Mouse (Mus musculus) left cerebral cortex, postnatal 14 days (tissue): ENCODE data around the gene Sdf2l1. TPM values are rescaled to one million over a fixed set of nuclear protein-coding genes. Genes with fewer than 3 reads are reported as not detected.
"Not testable (repeated sequence)": the region's sequence is repeated elsewhere in the genome, so short reads cannot be mapped to it uniquely, and the experiment has no call there.

Source experiments
- DNase-seq, 2 experiments: peaks; one replicate each; pipeline ENCODE4 v3.0.0; 2021 to 2022; ENCODE audit warnings: low spot score in 2 of 2, mixed read lengths in 1 of 2
- intact Hi-C: fragments of 180-260 bp; cut with DNase I; formaldehyde crosslinking; loops from one replicate; pipeline ENCODE4 v1.15.1; 2025
- long read RNA-seq, 2 experiments: library from polyadenylated mRNA; stranded (forward); transcript quantifications; one replicate each; pipeline ENCODE4 v2.0.0; 2021
- total RNA-seq, 2 experiments: library from RNA; stranded (reverse); gene quantifications; 2 replicates each; pipeline ENCODE4 v1.2.3; 2021

Sdf2l1 gene
- 10 to 100 TPM; 16.8 to 23.1 TPM for total RNA-seq
- long read RNA-seq, experiment 1, transcript Sdf2l1-201 (3 exons, 1,108 nt), result major isoform, 8 of 8 reads
- long read RNA-seq, experiment 1, partial matches to known transcripts, result 0 of 8 reads
- long read RNA-seq, experiment 1, other reads (novel, unspliced or antisense), result 0 of 8 reads
- long read RNA-seq, experiment 2, transcript Sdf2l1-201 (3 exons, 1,108 nt), result major isoform, 15 of 17 reads
- long read RNA-seq, experiment 2, partial matches to known transcripts, result 2 of 17 reads
- long read RNA-seq, experiment 2, other reads (novel, unspliced or antisense), result 0 of 17 reads

DNA sequence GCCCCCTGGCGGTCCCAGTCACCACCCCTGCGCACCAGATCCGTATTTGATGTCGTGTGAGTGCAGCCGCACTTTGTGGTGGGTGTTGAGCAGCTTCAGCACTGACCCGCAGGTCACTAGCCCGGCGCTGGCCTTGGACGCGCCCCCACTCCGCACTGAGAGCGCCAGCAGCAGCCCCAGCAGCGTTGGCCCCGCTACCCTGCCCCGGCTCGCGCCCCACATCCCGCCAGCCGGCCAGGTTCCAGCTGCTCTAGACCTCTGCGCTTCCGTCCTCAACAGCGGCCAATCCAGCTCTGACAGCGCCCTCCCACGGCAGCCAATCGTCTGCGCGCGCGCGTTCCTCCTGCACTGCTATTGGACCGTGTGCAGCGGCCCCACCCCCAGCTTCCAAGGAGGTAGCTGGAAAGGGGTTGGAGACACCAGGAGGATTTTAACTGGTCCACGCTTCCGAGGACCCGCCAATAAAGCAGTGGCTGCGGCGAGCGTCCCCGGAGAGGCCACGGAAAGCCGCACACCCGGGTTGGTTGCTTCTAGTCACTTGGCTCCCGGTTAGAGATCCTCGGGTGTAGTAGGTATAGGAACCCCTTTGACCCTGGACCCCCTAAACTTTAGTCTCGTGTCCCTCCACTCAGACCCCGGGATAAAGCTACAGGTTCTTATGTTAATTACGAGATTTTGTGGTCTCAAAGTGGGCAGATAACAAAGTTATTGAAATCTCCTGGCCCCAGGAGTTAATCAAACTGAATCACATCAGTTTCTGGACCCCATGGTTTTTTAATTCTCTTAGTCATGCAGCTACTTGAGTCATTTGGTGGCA lies at the start of gene Sdf2l1:
Gene Sdf2l1, minus strand, starts transcription at position 295 of the 817 bp plus-strand sequence.
- intact Hi-C loops, result loop anchor here (5.0 kb wide), 1 partner anchor 145 kb away; the partner anchor contains the start of gene Tmem191c
- DNase-seq, result peak; percentile 98

DNA sequence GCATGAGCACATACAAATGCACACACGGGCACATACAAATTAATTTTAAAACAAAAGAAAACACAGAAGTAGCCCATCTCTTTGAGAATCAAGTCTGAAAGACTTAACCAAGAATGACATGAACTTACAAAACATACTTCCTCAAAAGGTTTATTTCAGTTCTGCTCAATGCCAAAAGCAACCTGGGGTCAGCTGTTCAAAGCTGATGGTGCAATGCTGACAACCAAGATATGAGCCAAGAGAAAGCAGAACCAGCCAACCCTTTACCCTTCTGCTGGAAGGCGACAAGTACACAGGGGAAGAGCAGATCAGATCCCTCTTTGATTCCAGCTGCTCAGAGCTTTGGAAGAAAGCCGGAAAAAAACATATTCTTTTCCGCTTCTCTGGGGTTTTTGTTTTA lies 49.2 kb upstream of the Sdf2l1 start:
- intact Hi-C loops, result no loop called here
- peak in 1 of 2 experiments; percentile 20 for DNase-seq

DNA sequence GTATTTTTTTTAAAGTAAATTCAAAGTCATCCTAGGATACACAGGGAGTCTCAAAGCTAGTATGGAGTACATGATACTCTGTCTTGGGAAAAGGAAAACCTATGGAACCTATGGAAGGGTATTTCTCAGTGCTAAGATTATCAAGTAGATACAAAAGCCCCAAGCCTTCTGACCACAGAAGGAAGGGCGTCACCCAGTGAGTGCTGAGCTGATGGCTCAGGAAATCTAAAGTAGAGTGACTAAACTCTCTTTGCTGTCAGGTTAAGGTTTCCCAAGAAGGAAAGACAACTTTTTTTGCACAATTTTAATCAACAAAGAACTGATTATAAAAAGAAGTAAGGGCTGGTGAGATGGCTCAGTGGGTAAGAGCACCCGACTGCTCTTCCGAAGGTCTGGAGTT lies 47.5 kb upstream of the Sdf2l1 start:
- intact Hi-C loops, result no loop called here
- DNase-seq, result no peak

DNA sequence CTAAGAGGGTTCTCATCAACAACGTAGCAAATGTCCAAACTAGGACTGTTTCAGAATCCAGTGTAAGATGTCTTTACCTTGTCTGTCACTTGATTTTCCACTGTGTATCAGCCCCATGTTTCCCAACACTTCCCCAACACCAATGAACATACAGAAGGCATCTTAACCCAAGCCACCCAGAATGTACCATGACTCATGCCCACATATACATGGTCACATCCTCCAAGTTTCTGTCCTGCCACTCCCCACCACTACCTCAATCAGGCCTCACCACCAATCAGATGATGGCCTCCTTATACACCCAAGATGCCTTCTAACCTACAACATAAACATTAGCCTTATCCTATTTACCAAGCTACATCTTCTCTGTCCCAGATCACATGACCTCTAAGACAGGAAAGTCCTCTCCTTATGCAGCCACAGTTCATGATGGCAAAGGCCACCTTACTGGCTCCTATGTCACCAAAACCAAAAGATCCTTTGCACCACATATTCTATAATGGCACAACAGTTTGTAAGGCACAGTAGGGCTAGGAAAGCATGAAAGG lies 45.5 kb upstream of the Sdf2l1 start:
- no peak for DNase-seq

DNA sequence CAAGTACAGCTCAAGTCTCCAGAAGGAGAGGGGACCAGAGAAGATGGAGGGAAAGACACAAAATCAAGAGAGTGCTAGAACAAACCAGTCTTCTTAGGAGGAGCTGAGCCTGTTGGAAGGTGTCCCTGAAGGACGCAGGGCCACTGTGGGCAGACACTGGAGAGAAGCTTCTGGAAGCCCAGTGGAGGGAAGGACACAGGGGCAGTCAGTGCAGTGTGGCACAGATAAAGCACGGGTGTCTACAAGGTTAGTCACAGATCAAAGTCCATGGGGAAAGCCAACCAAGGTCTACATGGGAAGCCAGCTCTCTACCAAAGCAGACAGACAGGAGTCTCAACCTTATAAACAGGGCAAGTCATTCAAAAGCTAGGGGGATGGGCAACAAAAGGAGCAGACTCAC lies 43.6 kb upstream of the Sdf2l1 start:
- no peak for DNase-seq
- intact Hi-C loops, result no loop called here

More for the DNA sequence above, 45.5 kb upstream of the Sdf2l1 start:
- intact Hi-C loops, result no loop called here

DNA sequence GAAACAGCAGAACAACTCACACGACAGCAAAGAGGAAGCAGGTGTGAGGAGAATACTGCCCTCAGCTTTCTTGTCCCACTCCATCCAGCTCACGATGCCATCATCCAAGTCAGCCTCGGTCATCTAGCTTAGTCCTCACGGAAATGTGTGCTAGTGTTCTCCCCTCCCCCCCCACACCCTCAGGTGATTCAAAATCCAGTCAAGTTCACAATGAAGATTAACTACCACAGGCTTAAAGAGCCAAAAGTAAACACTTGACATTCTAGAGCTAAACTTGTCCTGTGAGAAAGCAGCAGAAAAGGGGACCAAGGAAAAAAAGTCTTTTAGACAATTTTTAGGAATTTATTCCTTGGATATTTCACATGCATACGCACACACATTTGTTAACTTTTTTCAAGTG lies 35.9 kb upstream of the Sdf2l1 start:
- DNase-seq, result no peak
- intact Hi-C loops, result no loop called here

DNA sequence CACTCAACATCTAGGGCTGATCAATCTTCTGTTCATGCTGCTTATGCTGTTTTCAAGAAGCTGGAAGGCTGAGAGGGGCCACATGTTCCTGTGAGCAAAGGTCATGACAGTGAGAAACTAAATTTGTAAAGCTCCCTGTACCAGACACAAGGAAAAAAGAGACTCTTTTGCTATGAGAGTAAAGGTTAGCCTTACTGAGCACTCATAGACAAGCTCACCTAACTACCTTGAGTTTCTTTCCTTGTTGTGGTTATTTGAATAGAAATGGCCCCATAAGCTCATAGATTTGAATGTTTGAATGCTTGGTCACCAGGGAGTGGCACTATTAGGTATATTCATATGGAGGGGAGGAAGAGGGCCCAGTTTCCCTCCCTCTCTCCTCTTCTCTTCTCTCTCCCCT lies 35.0 kb upstream of the Sdf2l1 start:
- intact Hi-C loops, result no loop called here
- no peak for DNase-seq

DNA sequence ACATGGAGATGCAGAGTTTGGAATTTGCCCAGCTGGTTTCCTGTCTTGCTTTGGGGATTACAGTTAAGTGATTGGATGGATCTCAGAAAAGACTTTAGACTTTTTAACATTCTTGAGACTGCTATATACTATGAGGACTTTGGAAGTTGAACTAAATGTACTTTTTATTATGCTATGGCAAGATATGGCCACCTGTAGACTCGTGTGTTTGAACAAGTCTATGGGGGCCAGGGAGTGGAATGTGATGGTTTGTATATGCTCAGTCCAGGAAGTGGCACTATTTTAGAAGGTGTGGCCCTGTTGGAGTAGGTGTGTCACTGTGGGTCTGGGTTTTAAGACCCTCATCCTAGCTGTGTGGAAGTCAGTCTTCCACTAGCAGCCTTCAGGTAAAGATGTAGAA lies 33.3 kb upstream of the Sdf2l1 start:
- intact Hi-C loops, DNase-seq: not testable (repeated sequence)

DNA sequence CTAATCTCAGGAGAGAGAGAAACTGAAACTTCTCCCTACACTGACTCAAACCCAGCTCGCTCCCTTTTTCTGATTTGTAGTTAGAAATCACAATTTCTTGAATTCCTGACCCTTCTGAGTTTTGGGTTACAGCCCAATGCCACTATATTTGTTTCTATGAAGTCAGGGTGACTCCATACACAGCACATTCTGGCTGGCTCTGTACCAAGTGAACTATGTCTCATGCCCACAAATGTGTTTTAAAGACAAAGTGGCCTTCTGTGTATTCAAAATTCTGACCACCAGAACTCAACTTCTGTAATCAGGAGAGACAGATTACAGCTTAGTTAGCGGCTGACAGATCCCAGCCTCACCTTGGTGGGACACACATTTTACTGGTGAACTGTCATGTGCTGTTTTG lies 22.2 kb upstream of the Sdf2l1 start:
- no peak for DNase-seq
- intact Hi-C loops, result loop anchor here (5.0 kb wide), 1 partner anchor 48 kb away; the partner anchor contains the start of gene Ube2l3

DNA sequence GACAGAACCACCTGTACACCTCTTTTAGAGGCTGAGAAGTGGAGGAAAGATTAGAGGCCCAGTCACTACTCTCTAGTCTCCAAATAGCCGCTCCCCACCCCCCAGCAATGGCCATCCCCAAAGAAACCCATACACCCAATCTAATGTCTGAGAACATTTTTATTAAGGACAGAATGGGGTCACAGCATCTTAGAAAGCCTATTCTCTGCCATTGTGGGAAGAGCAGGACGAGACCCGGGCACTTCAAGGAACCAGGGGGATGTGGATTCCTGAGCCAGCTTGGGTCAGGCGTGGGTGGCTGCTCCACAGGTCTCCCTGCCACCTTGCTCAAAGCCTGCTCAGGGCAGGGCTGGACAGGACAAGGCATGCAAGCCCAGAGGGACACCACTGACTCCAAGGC lies 19.7 kb upstream of the Sdf2l1 start:
- intact Hi-C loops, result loop anchor here (5.0 kb wide), 1 partner anchor 50 kb away; the partner anchor contains the start of gene Ube2l3
- no peak for DNase-seq

DNA sequence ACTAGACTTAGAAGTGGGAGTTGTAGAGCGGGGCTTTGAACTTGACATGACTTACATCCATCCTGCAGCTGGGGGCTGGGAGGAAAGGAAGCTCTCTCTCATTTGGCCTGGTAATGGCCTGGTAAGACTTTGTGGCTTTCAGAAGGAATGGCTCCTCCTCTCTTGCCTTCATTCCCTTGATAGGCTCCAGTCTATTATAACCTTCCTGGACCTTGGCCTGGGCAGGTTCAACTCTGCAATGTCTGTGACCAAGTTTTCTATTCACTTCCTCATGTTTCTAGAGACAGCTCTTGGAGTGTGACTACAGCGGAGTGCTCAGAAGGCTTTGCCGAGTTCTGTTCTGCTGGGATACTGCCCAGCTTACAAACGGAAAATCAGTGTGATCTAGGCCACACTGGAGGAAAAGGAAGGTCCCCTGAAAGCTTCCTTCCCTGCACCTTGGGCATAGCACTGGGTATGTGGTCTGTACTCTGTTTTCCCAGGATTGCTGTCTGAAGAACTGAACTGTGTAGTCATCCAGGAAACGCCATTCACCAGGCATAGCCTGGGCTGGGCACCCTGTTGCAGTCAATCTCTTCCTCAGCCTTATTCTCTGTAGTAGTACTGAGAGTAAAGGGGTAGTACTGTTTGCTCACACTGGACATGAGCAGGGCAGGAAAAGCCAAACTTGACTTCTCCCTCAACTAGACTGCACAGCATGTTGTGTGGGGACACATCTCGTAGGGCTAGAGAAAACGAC lies 18.5 kb upstream of the Sdf2l1 start:
- intact Hi-C loops, result loop anchor here (5.0 kb wide), 1 partner anchor 52 kb away; the partner anchor contains the start of gene Ube2l3
- no peak for DNase-seq

DNA sequence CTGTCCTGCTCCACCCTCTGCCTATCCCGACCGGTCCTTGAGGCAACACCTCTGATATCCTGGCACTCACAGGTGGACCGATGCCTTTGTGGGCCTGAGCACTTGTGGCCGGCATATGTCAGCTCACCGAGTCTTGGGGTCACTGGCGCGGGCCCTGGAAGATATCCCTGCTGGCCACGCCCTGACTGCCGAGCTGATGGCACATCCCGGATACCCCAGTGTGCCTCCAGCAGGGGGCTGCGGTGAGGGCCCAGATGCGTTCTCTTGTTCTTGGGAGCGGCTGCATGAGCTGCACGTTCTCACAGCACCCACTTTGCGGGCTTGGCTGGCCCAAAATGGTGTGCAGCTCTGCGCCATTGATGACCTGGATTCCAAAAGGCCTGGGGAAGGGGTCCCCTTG lies 15.9 kb upstream of the Sdf2l1 start:
- intact Hi-C loops, result no loop called here

DNA sequence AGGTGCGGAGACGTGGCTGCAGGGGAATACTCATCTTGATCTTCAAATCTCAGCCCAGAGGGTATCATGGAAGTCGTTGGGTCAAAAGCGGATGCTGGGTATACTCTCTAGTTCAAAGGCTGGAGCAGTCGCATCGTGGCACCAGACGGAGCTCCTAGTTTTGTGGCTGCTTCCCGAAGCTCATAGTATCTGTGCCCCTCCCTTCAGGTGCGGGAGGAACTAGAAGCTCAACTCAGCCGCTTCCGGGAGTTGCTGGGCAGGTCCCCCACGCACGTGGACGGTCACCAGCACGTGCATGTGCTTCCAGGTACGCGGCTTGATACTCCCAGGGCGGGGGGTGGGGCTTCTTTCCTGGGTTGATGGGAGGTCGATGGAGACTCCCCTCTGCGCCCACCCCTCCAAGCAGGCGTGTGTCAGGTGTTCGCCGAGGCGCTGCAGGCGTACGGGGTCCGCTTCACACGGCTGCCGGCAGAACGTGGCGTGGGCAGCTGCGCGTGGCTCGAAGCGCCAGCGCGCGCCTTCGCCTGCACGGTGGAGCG lies 15.3 kb upstream of the Sdf2l1 start:
- intact Hi-C loops, result no loop called here
- DNase-seq, result peak; percentile 53 to 60

More for the DNA sequence above, 15.9 kb upstream of the Sdf2l1 start:
- peak in 1 of 2 experiments; percentile 23 for DNase-seq

DNA sequence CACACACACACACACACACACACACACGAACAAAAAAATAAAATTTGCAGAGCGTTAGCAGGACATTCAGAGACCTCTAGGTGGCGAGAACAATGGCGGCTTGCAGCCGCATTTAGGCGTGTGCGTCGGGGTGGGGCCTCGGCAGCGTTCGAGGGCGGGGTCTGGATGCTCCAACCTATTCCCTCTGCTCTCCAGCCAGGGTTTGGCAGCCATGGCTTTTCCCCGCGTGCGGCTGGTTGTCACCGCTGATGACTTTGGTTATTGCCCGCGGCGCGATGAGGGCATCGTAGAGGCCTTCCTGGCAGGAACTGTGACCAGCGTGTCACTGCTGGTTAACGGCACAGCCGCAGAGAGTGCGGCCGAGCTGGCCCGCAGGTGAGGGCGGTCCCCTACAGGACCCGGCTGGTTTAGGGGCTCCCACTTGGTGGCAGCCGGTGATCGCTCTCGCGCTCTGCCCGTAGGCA lies 14.6 kb upstream of the Sdf2l1 start, which contains the start of gene Ccdc116:
Gene Ccdc116, minus strand, starts transcription at position 458 of the 464 bp plus-strand sequence.
- DNase-seq, result peak; percentile 82 to 87
- intact Hi-C loops, result no loop called here

DNA sequence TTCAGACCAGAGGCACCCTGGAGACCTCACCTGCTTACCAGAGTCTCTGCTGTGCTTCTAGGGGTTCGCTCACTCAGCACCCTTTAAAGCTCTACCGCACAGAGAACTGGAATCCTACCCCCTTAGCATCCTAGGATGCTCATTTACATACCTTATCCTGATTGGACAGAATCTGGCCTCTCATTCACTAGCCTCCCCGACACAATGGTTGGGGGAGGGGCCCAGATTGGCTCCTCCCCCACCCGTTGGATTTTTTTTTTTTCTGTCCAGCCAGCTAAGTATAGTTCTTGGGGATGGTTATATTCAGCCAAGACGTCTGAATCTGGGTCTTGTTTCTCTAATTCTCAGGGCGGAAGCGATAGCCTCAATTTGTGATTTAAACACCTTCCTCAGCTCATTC lies 12.2 kb upstream of the Sdf2l1 start, which contains the start of gene Ydjc:
Gene Ydjc, plus strand, starts transcription at position 283 of the 400 bp plus-strand sequence.
- intact Hi-C loops, result no loop called here

DNA sequence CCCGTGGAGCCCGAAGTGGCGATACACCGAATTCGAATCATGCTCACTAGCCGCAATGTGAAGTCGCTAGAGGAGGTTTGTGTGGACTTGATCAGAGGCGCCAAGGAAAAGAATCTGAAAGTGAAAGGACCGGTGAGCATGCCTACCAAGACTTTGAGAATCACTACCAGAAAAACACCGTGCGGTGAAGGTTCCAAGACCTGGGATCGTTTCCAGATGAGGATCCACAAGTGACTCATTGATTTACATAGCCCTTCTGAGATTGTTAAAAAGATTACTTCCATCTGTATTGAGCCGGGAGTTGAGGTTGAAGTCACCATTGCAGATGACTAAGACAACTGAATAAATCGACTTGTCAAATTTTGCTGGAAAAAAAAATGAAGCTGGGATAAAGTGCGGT lies 5.2 kb upstream of the Sdf2l1 start:
- intact Hi-C loops, result no loop called here
- no peak for DNase-seq

More for the DNA sequence above, 12.2 kb upstream of the Sdf2l1 start, which contains the start of gene Ydjc:
- no peak for DNase-seq

DNA sequence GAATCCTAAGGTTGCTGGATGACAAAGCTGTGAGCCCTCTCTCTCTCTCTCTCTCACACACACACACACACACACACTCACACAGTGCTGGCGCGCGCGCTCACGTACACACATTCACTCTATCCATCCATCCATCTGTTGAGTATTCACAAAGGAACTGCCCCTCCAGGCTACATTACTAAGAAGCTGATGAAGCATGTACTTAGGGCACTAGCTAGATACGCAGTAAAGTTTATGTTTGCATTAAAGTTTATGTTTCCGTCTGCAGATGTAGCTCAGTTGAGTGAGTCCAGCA lies 670 bp upstream of the Sdf2l1 start:
- DNase-seq, result no peak
- intact Hi-C loops, result loop anchor here (5.0 kb wide), 1 partner anchor 144 kb away; the partner anchor contains the start of gene Tmem191c

DNA sequence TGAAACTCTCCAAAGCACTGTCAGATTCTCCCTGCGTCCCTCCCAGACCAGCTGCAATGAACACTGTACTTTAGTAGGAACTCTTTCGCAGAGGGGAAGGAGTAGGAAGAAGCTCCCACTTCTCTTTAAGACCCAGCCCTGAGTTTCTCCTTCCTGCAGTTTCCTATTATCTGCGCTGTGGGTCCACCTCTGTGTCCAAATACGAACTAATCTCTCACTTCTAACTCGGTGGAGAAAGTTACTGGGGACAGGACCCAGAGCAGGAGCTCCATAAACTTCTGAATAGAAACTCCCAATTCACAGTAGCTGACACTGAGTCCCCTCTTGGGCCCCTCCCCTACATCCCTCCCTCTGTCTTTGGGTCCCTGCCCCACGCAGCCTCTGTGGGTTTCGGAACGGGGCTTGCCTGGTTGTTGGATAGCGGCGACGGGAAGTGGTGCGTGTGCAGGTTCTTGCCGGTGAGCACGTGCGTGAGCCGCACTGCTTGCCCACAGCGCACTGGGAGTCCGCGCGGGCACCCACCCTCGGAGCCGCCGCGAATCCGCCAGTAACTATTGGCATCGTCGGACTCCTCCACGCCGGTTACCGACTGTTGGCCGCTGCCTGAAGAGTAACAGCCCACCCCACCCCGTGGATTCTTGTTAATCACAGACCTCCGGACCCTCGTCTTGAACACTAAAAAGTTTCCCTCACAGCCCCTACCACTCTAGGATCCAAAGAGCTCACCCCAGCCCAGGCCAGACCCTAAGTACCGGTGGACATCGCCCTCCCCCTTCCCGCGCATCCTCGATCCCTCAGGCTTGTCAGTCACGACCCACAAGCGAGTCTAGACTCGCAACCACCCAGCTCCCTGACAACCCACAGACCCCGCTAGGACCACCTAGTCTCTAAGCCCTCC lies 743 bp downstream of the Sdf2l1 start:
- intact Hi-C loops, result loop anchor here (5.0 kb wide), 1 partner anchor 146 kb away; the partner anchor contains the start of gene Tmem191c
- no peak for DNase-seq
